Mouse (Mus musculus): Measurements from ENCODE around the gene Daam1. TPM values are rescaled to one million over a fixed set of nuclear protein-coding genes. Genes with fewer than 3 reads are reported as not detected.

The Daam1 gene
- total RNA-seq (2023): 14.2 TPM

DNA sequence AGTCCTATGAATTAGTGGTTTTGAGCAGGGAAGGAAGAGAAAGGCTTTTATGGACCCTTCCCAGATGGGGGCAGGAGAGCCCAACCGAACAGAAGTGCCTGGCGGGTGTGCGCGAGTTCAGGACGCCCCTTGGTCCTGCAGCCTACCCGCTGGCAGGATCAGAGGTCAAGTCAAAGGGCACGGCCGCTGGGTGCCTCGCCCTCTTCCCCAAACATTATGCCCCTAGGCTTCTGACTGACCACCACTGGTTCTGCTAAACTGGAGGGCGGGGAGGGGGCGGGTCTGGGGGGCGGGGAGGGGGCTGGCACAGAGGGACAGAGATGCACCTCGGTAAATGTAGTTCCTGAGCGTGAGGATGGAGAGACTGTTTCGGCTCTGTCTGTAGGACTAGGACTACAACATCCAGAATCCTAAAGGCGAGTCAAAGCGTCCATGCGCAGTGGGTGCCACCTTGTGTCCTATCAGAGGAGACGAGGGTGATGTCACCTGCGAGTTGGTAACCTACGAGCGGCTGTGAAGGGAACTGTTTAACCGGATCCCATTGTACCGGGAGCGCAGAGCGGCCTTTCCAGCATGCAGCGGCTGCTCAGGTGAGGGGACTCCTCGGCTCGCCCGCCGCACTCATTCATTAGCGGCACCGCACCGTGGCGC is at the start of gene Daam1:
Daam1 (plus strand) TSS at position 472 of the 651 bp plus-strand sequence.

Other genes with a start within 250 kb of the Daam1 start
- gene Gpr135, start 240.0 kb downstream of the Daam1 start, total RNA-seq (2023): not detected